Mouse (Mus musculus): ENCODE data around the gene Cdh23.

- TF ChIP-seq GATA1 (IDR thresholded peaks at IDR 0.05; ENCODE audit: borderline replicate concordance, low read length): no peak
- no peak for TF ChIP-seq FLI1 (IDR thresholded peaks at IDR 0.05; ENCODE audit: low read length)
Observed at GRCm38 (mm10) chr10:60474549-60474948, 221.7 kb downstream of the Cdh23 start.
